Mouse (Mus musculus) limb, embryonic 10.5 days (tissue): ENCODE data around the gene Olfr1394. TPM values are rescaled to one million over a fixed set of nuclear protein-coding genes. Genes with fewer than 3 reads are reported as not detected.

ENCODE experiments used
- DNase-seq: peaks from one replicate; pipeline ENCODE4 v3.0.0-alpha.2; 2017; ENCODE audit warnings: low spot score
- H3K27ac ChIP-seq: fragments of 300-500 bp; sonication (generic); 2 replicates; pipeline ENCODE4 v1.5.1; 2016; ENCODE audit warnings: mild to moderate bottlenecking
- H3K27me3 ChIP-seq: fragments of 300-500 bp; sonication (generic); 2 replicates; pipeline ENCODE4 v1.6.1; 2016; ENCODE audit warnings: low read depth, mild to moderate bottlenecking; ENCODE audit not compliant: poor library complexity, severe bottlenecking
- H3K36me3 ChIP-seq: fragments of 300-500 bp; sonication (generic); 2 replicates; pipeline ENCODE4 v1.6.1; 2016; ENCODE audit warnings: mild to moderate bottlenecking, moderate library complexity
- H3K4me1 ChIP-seq: fragments of 300-500 bp; sonication (generic); 2 replicates; pipeline ENCODE4 v1.6.1; 2016
- H3K4me3 ChIP-seq: fragments of 300-500 bp; sonication (generic); 2 replicates; pipeline ENCODE4 v1.5.1; 2016; ENCODE audit warnings: mild to moderate bottlenecking, moderate library complexity
- H3K9me3 ChIP-seq: fragments of 300-500 bp; sonication (generic); replicated peaks from 2 replicates; pipeline ENCODE4 v1.6.1; 2016; ENCODE audit warnings: mild to moderate bottlenecking
- WGBS: fragments of 180-500 bp; shearing (Covaris S2); methylation state at CpG from one replicate; pipeline ENCODE4 v1.1.7; 2016; 5-methylcytosine and 5-hydroxymethylcytosine counted together
- polyA plus RNA-seq: library from polyadenylated mRNA; unstranded; fragments of >200 nt; fragmentation: Nextera tagmentation; extraction: Ambion mirVana; gene quantifications from 2 replicates; pipeline ENCODE4 v1.2.1, GENCODE M21; 2016

Olfr1394 gene
- not detected in 2 replicates for polyA plus RNA-seq

DNA sequence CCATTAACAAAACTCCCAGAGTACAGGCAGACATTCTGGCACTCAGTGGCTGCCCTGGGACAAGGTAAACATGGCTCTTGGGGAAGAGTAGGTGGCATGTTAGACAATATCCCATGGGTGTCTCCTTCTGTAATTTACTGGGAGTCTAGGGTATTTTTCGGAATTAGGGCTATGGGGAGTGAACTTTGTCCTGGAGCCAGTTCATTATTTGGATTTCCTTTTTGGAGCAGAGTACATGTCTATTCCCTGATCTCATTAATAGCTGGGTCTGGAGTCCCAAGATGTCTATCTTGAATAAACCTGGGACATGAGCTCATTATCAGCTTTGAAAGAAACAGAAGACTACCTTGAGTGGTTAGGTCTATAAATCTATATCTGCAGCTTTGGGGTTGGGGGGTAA is at the start of gene Olfr1394:
TSS of gene Olfr1394 (plus strand) at position 301 of the 400 bp plus-strand sequence.
- WGBS, result 92% methylated on average over 1 of the region's 1 CpGs
- Histone ChIP-seq H3K4me3 (no peak within 1 kb of the TSS), H3K27me3 (no peaks in the 10 kb centered on the region)

DNA sequence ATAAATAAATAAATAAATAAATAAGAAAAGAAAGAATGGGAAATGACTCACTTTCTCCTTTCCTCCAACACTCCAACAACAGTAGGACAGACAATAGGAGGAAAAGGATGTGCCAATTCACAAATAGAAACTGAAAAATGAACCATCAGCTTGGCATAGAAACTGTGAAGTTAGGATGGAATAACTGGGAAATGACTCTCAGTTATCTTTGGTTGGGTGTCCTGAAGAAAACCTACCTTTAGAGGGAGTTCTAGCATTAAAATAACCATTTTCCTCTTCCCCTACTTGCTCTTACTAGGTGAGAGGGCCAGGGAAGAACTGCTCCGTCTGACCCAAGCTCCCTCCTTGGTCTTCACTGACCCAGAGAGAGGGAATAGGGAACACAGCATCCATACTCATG is 48.4 kb upstream of the Olfr1394 start:
- peaks cover 9% of the 10 kb centered on the region; the same call in 1 of the 2 replicates for H3K4me1 ChIP-seq
- no peak for DNase-seq
- 55% methylated on average over 1 of the region's 1 CpGs for WGBS
- H3K27ac ChIP-seq, result no peak overlapping the region
- H3K36me3 ChIP-seq, result no peaks in the 10 kb centered on the region
- H3K9me3 ChIP-seq, result no peaks in the 10 kb centered on the region
- H3K27me3 ChIP-seq, result no peaks in the 10 kb centered on the region
- H3K4me3 ChIP-seq, result no peak overlapping the region

More for the DNA sequence above, at the start of gene Olfr1394:
- no peak within 1 kb of the TSS for H3K27ac ChIP-seq
- no peaks in the 10 kb centered on the region for H3K9me3 ChIP-seq
- DNase-seq, result no peak
- H3K36me3 ChIP-seq, result no peaks in the 10 kb centered on the region
- no peaks in the 10 kb centered on the region for H3K4me1 ChIP-seq

DNA sequence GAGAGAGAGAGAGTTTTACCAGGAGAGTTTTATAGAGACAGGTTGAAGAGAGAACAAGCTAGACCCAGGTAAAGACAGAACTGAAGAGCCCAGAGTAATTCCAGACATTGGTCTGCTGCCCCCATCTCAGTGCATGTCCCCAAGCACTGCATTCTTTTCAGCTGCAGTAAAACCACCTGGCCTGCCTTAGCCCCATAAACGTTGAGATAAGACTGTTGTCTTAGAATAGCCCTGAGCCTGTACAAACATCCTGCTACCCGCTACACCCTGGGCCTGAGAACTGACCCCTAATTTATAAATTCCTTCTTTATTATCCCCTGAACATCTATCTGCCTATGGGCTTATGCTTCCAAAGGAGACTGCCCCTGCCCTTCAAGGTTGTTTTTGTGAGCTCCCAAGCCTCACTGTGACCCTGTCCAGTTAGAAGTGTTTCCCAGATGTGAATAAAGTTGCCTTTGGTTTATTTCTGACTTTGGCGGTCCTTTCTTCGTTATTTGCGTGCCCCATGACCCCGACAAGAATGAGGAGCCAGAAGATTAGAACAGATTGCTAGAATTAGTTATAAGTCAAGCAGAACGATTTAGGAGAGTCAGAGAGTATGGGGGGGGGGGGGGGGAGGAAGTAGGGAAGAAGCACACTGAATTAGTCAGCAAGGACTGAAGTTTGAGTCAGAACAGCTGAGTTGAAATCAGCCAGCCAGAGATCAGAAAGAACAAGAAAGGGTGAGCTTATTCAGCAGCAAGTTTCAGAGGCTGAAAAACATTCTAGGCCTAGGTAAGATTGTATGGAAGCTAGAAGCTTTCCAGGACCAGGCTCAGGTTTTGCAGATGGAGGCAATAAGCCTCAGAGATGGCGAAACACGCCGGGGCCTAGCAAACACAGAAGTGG is 46.3 kb upstream of the Olfr1394 start:
- WGBS, result 61% methylated on average over 10 of the region's 10 CpGs
- Histone ChIP-seq H3K27ac (no peak overlapping the region), H3K4me1 (peaks cover 8% of the 10 kb centered on the region; the same call in 1 of the 2 replicates), H3K4me3 (no peak overlapping the region), H3K36me3 (no peaks in the 10 kb centered on the region), H3K9me3 (no peaks in the 10 kb centered on the region), H3K27me3 (no peaks in the 10 kb centered on the region)
- DNase-seq, result no peak

DNA sequence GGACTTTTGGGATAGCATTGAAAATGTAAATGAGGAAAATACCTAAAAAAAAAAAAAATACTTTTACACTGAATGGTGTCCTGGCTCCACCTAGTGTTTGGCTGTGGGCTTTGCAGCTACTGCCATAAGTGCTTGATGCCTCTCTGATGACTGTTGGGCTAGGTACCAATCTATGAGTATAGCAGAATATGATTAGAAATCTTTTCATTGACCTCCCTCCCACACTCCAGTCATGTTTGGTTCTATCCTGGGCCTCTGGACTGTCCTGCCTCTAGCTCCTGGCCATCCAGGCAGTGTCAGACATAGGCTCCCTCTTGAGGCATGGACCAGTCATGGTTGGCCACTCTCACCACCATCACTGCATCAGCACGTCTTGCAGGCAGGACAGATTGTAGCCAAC is 45.3 kb upstream of the Olfr1394 start:
- Histone ChIP-seq H3K4me3 (no peak overlapping the region), H3K27me3 (no peaks in the 10 kb centered on the region), H3K27ac (no peak overlapping the region), H3K9me3 (no peaks in the 10 kb centered on the region), H3K36me3 (no peaks in the 10 kb centered on the region), H3K4me1 (peaks cover 4% of the 10 kb centered on the region; the same call in 1 of the 2 replicates)
- no peak for DNase-seq
- WGBS, result 33% methylated on average over 1 of the region's 1 CpGs

DNA sequence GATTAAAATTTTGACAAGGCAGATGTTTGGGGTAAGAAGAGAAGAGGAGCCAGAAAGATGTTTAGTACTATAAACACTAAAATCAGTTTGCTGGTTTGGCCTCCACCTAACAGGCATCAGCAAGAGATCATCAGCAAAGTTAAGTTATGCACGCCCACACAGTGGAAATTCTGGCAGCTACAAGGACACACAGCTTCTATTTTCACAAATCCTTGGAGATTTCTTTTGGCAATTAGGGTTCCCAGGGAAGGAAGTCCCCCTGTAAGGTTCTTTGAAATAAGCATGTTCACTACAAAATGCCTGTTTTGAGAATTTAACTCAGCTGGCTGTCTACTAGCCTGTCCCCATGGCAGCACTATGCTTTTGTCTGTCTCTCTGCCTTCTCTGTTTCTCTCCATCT is 43.2 kb upstream of the Olfr1394 start:
- Histone ChIP-seq H3K36me3 (no peaks in the 10 kb centered on the region), H3K4me1 (no peaks in the 10 kb centered on the region), H3K27ac (no peak overlapping the region), H3K27me3 (no peaks in the 10 kb centered on the region), H3K9me3 (no peaks in the 10 kb centered on the region), H3K4me3 (no peak overlapping the region)
- WGBS, result 73% methylated on average over 1 of the region's 1 CpGs
- no peak for DNase-seq

DNA sequence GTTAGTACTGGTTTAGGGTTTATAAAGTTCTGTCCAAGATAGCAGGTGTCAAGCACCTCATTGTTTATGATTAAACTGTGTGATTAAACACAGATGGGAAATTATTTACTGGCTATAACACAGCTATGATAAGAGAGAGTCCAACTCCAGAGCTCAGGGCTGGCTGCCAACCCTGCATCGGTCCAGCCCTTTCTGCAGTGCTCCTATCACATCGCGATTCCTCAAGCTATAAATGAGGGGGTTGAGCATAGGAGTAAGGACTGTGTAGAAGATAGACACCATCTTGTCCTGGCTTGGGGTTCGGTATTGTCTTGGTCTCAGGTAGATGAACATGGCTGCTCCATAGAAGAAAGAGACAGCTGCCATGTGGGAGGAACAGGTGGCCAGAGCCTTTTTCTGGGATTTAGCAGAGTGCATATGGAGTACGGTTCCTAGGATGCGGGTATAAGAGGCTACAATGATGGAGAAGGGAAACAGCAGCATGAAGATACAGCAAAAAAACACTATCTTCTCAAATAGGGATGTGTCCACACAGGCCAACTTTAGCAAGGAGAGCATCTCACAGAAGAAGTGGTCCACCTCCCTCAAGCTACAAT is 41.5 kb upstream of the Olfr1394 start:
- Histone ChIP-seq H3K36me3 (no peaks in the 10 kb centered on the region), H3K27me3 (no peaks in the 10 kb centered on the region), H3K9me3 (no peaks in the 10 kb centered on the region), H3K4me1 (no peaks in the 10 kb centered on the region), H3K4me3 (no peak overlapping the region), H3K27ac (no peak overlapping the region)
- no peak for DNase-seq
- WGBS, result 90% methylated on average over 6 of the region's 6 CpGs

DNA sequence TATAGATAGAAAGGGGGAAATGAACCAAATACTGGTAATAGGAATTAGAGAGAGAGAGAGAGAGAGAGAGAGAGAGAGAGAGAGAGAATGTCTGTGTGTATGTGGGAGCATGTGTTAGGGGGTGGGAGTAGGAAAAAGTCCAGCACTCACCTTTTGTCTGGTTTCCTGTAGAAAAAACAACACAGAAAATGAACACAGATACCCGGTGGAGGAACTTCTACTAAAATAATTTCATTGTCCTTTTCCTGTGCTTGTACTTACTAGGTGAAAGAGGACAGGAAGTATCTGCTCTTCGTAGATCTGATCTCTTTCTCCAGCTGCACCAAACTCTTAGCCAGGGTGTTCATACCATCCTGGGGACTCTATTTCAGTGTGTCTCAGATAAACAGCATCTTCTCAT is 40.0 kb upstream of the Olfr1394 start:
- Histone ChIP-seq H3K4me1 (no peaks in the 10 kb centered on the region), H3K36me3 (no peaks in the 10 kb centered on the region), H3K27ac (no peak overlapping the region), H3K9me3 (no peaks in the 10 kb centered on the region), H3K27me3 (no peaks in the 10 kb centered on the region), H3K4me3 (no peak overlapping the region)
- WGBS, result 86% methylated on average over 2 of the region's 2 CpGs
- DNase-seq, result no peak

DNA sequence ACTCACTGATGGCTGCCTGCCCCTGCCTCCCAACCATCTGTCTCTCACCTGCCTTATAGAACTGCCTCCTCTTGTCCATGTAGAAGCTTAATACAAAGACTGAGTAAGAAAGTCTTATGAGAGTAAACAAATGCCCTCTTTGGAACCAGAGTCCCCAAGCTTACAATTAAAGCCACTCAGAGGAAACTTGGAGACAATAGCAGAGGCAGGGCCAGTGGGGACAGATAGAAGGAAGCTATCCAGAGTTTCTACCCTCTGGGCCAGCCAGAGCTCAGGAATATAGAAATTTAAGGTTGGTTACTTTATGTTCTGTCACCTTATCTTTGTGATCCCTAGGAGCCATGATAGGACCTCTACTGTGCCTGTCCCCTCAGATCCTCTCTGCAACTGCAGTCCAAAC is 39.4 kb upstream of the Olfr1394 start, which contains the start of gene Olfr1396:
TSS of gene Olfr1396 (minus strand) at position 101 of the 400 bp plus-strand sequence.
- no peak within 1 kb of the TSS for H3K27ac ChIP-seq
- H3K9me3 ChIP-seq, result no peaks in the 10 kb centered on the region
- DNase-seq, result no peak
- H3K4me3 ChIP-seq, result no peak within 1 kb of the TSS
- no peaks in the 10 kb centered on the region for H3K36me3 ChIP-seq
- H3K27me3 ChIP-seq, result no peaks in the 10 kb centered on the region
- H3K4me1 ChIP-seq, result no peaks in the 10 kb centered on the region

DNA sequence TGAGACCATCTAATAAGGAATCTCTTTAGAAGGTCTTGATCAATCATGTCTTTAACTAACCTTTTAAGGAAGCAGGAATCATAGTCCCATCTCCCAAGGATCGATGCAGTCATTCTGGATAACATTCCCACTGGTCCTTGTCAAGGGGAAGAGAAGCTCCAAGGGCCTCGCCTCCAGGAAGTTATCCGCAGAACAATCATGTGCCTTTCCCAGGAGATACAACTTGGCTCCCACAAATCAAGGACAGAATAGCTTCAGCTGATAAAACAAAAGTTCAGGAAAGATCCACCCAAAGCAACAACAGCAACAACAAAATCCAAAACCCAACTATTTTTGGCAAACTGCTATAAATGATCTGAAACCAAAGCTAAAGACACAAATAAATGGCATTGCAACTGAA is 34.5 kb upstream of the Olfr1394 start:
- DNase-seq, result no peak
- Histone ChIP-seq H3K27me3 (no peaks in the 10 kb centered on the region), H3K4me3 (no peak overlapping the region), H3K27ac (no peak overlapping the region), H3K4me1 (no peaks in the 10 kb centered on the region), H3K9me3 (no peaks in the 10 kb centered on the region), H3K36me3 (no peaks in the 10 kb centered on the region)
- 83% methylated on average over 3 of the region's 3 CpGs for WGBS

DNA sequence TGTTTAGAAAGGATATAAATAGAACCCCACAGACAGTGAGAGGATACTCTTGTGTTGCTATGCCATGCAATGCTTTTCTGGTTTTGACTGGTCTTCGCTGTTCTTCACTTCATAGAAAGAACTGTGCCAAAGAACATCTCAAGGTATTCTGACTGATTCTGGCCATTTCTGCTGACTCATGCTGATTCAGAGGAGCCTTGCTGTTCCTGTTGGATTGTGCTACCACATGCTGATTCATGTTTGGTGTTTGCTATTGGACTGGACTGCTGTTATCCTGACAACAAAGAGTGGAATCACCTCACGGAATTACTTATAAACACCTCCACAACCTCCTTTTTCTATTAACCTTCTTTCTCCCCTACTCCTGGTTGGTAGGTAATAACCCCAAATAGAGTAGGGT is 30.0 kb upstream of the Olfr1394 start:
- 88% methylated on average over 2 of the region's 2 CpGs for WGBS
- Histone ChIP-seq H3K36me3 (no peaks in the 10 kb centered on the region), H3K9me3 (no peaks in the 10 kb centered on the region), H3K27ac (no peak overlapping the region), H3K27me3 (no peaks in the 10 kb centered on the region), H3K4me3 (no peak overlapping the region), H3K4me1 (no peaks in the 10 kb centered on the region)
- no peak for DNase-seq

DNA sequence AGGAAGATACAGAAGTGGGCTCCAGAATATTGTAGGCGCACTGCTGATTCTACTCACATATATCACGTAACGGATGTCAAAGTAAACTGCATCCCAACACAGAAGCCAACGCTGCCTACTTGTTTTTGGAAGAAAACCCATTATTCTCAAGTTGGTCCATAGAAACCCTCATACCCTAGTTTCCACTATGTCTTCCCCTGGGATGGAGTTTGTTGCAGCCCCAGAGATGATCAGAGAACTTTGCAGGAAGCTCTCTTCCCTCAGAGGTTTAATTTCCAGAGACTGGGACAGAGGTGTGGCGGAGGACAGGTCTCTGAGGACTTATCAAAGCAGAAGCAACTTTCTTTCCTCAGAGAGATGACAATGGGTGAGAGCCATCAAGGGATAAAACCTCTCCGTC is 12.2 kb upstream of the Olfr1394 start, which contains the start of gene Olfr1395:
TSS of gene Olfr1395 (plus strand) at position 301 of the 400 bp plus-strand sequence.
- DNase-seq, result no peak
- Histone ChIP-seq H3K27ac (no peak within 1 kb of the TSS), H3K4me3 (no peak within 1 kb of the TSS), H3K36me3 (no peaks in the 10 kb centered on the region), H3K27me3 (no peaks in the 10 kb centered on the region), H3K9me3 (no peaks in the 10 kb centered on the region), H3K4me1 (no peaks in the 10 kb centered on the region)
- WGBS, result 94% methylated on average over 6 of the region's 6 CpGs

DNA sequence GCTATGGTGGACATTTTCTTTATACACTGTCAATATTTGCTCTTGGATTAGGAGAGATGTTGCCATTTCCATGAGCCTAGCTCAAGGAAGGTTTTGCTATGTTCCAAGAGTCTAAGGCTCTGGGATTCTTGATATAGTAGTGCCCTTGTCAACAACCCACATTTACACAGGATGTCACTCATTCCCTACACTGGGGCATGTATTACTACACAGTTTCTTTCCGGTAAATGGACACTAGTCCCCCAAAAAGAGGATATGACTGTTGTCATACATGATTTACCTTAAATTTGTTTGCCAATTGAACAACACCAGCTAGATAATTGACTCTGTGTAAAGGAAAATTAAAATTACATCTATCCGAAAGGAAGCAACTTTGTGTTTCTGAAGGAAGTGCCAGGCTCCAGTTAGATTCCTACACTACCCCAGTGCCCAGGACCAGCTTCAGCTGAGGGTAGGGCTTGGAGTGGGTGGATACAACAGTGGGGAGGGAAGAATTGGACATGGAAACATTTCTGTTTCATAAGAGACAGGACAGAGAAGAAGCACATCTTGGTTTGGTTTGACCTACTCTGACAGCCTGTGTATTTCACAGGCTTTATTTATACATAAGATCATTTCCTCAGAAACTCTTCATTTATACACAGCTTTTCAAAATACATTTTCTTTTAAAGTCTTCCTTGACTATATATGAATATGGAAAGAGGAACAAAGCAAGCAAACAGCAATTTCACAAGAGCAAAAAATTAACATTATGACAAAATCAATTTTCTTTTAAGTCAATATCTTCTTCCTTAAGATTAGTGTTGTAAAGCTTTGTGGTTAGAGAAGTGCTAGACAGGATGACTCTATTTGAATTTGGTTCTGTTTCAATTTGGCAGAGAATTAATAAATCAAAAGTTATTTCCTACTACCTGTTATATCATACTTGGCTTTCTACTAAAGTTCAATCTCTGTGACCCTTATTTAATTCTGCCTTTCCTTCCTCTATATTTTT is 2.9 kb downstream of the Olfr1394 start:
- H3K9me3 ChIP-seq, result no peaks in the 10 kb centered on the region
- no peaks in the 10 kb centered on the region for H3K4me1 ChIP-seq
- H3K27me3 ChIP-seq, result no peaks in the 10 kb centered on the region
- no peak for DNase-seq
- no peak overlapping the region for H3K4me3 ChIP-seq
- no peaks in the 10 kb centered on the region for H3K36me3 ChIP-seq
- H3K27ac ChIP-seq, result no peak overlapping the region
- 87% methylated on average over 2 of the region's 2 CpGs for WGBS
